In the genomic region with DNA sequence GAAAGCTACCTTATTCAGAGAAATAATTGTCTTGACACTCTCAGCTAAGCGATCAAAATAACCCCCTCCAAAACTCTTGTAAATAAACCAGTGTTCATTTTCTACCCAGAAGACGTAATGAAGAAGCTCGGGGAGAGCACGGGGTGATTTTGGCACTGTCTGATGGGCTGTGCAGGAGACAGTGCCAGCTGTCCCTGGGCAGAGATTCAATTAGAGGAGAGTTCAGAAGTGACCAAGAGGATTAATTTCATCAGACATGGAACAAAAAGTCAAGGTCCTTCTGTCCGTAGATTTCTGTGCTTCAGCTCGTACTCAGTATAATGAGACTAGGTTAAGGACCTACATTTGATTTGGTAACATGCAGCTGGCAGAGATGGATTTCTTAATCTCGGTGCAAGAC, we compare ENCODE assay signal across 13 mouse cellular contexts.
A peak's percentile ranks its signal among the peaks of the same experiment; 100 is the strongest.
DNase-seq lines count a peak whose midpoint lies in the region; ATAC-seq lines count a peak whose summit lies in the region.
"Had no signal": no experiment of that assay in that cellular context is flagged by ENCODE, and none has a peak within 500 bp of the region (broad histone marks: within the 10 kb centered on the region; RNA-seq: fewer than 3 reads in every experiment).

No protein-coding gene starts in this region.

- no peak overlapping the region for H3K4me3 ChIP-seq in hindbrain, embryonic 14.5 days (replicated peaks; ENCODE audit: low read length)
- no peak overlapping the region for H3K4me3 ChIP-seq in hindbrain, embryonic 12.5 days
- H3K4me3 ChIP-seq: embryonic facial prominence, embryonic 12.5 days; limb, embryonic 13.5 days; neural tube, embryonic 15.5 days; stomach, embryonic 15.5 days had no signal

- WGBS in hindbrain, embryonic 14.5 days: 60% methylated on average over 7 of the region's 7 CpGs
- WGBS in hindbrain, embryonic 12.5 days: 83% methylated on average over 7 of the region's 7 CpGs

- no peak overlapping the region for H3K27ac ChIP-seq in hindbrain, embryonic 14.5 days
- H3K27ac ChIP-seq in hindbrain, embryonic 12.5 days: no peak overlapping the region
- H3K27ac ChIP-seq: embryonic facial prominence, embryonic 12.5 days; limb, embryonic 13.5 days; neural tube, embryonic 15.5 days; stomach, embryonic 15.5 days had no signal

- peak; percentile 36 for DNase-seq in hindbrain, embryonic 14.5 days (ENCODE audit: low spot score)
- peak; percentile 44 for DNase-seq in ovary, adult 18-20 months (ENCODE audit: low spot score)
- no peak for DNase-seq in ovary, postnatal 10 days (ENCODE audit: low spot score)
- peak; percentile 27 to 36 for DNase-seq in cerebellum, postnatal 36 days
- DNase-seq in embryo, embryonic 10 days (ENCODE audit: low spot score): no peak
- DNase-seq in right cerebral cortex, adult 18-20 months: no peak
- DNase-seq in c-Kit-positive CD71-positive TER-119-positive erythroid progenitor cells, embryonic 14.5 days (ENCODE audit: low spot score): no peak

- peaks cover 14% of the 10 kb centered on the region for H3K4me1 ChIP-seq in hindbrain, embryonic 14.5 days (replicated peaks; ENCODE audit: control insufficient read depth, insufficient read depth, low read length)
- peaks cover 8% of the 10 kb centered on the region; the same call in 1 of the 2 replicates for H3K4me1 ChIP-seq in hindbrain, embryonic 12.5 days
- H3K4me1 ChIP-seq: embryonic facial prominence, embryonic 12.5 days; stomach, embryonic 15.5 days had no signal

- H3K4me2 ChIP-seq in hindbrain, embryonic 14.5 days (replicated peaks): no peak overlapping the region
- no peak overlapping the region for H3K4me2 ChIP-seq in hindbrain, embryonic 12.5 days (replicated peaks)
- H3K4me2 ChIP-seq: embryonic facial prominence, embryonic 12.5 days; limb, embryonic 13.5 days; neural tube, embryonic 15.5 days; stomach, embryonic 15.5 days had no signal

- ATAC-seq in hindbrain, embryonic 14.5 days (ENCODE audit: low FRiP score): no peak
- ATAC-seq in hindbrain, embryonic 12.5 days (ENCODE audit: low FRiP score): no peak
- ATAC-seq: intestine, postnatal 0 days had no signal

- no peaks in the 10 kb centered on the region for H3K9me3 ChIP-seq in hindbrain, embryonic 14.5 days (ENCODE audit: control insufficient read depth, low read length)
- H3K9me3 ChIP-seq in hindbrain, embryonic 12.5 days (replicated peaks): no peaks in the 10 kb centered on the region
- H3K9me3 ChIP-seq: embryonic facial prominence, embryonic 12.5 days; limb, embryonic 13.5 days; neural tube, embryonic 15.5 days; stomach, embryonic 15.5 days had no signal

- no peak overlapping the region for H3K9ac ChIP-seq in hindbrain, embryonic 14.5 days
- no peak overlapping the region for H3K9ac ChIP-seq in hindbrain, embryonic 12.5 days
- H3K9ac ChIP-seq: embryonic facial prominence, embryonic 12.5 days; limb, embryonic 13.5 days; neural tube, embryonic 15.5 days; stomach, embryonic 15.5 days had no signal

- no peaks in the 10 kb centered on the region for H3K36me3 ChIP-seq in hindbrain, embryonic 14.5 days (replicated peaks; ENCODE audit: control insufficient read depth, insufficient read depth)
- no peaks in the 10 kb centered on the region for H3K36me3 ChIP-seq in hindbrain, embryonic 12.5 days
- H3K36me3 ChIP-seq: embryonic facial prominence, embryonic 12.5 days; limb, embryonic 13.5 days; neural tube, embryonic 15.5 days; stomach, embryonic 15.5 days had no signal

- H3K27me3 ChIP-seq in hindbrain, embryonic 14.5 days (ENCODE audit: control insufficient read depth, insufficient read depth, low read length): no peaks in the 10 kb centered on the region
- H3K27me3 ChIP-seq in hindbrain, embryonic 12.5 days: no peaks in the 10 kb centered on the region
- H3K27me3 ChIP-seq: embryonic facial prominence, embryonic 12.5 days; limb, embryonic 13.5 days; neural tube, embryonic 15.5 days; stomach, embryonic 15.5 days had no signal

Comparison
In these comparisons a context has a peak if more than half of its experiments do, and no peak if none do; other contexts are left out.
1. DNase-seq: peak in hindbrain, embryonic 14.5 days (single experiment), ovary, adult 18-20 months (single experiment) and cerebellum, postnatal 36 days (2 of 2); none in ovary, postnatal 10 days (single experiment), embryo, embryonic 10 days (single experiment), right cerebral cortex, adult 18-20 months (single experiment) and c-Kit-positive CD71-positive TER-119-positive erythroid progenitor cells, embryonic 14.5 days (single experiment).